Mouse (Mus musculus): ENCODE data around the gene Plin5. TPM values are rescaled to one million over a fixed set of nuclear protein-coding genes. Genes with fewer than 3 reads are reported as not detected.
"Not testable (repeated sequence)": the region's sequence is repeated elsewhere in the genome, so short reads cannot be mapped to it uniquely, and the experiment has no call there.

Plin5 gene
- polyA plus RNA-seq, 1 experiment from 2014 or later: 2.8 TPM

GRCm38 (mm10) chr17:56092794-56093193, 24.6 kb downstream of the Plin5 start:
- Histone ChIP-seq H3K36me3 (ENCODE audit: control insufficient read depth, insufficient read depth, low read length) (peaks cover 19% of the 10 kb centered on the region), H3K27me3 (ENCODE audit: control insufficient read depth, insufficient read depth, low read depth, low read length) (no peaks in the 10 kb centered on the region), H3K27ac (ENCODE audit: low read length) (no peak overlapping the region), H3K4me2 (ENCODE audit: low read length) (no peak overlapping the region), H3K9ac (ENCODE audit: low read depth, low read length) (no peak overlapping the region), H3K4me3 (ENCODE audit: low read depth, low read length) (no peak overlapping the region), H3K9me3 (replicated peaks; ENCODE audit: control insufficient read depth, low read length, poor library complexity, severe bottlenecking) (no peaks in the 10 kb centered on the region), H3K4me1 (ENCODE audit: control insufficient read depth, insufficient read depth, low read length) (no peaks in the 10 kb centered on the region)
- ATAC-seq: no peak
- 92% methylated on average over 1 of the region's 1 CpGs for WGBS

- WGBS: 100% methylated on average over 1 of the region's 1 CpGs
- no peaks in the 10 kb centered on the region for H3K9me3 ChIP-seq (replicated peaks; ENCODE audit: control insufficient read depth, low read length, poor library complexity, severe bottlenecking)
Observed at GRCm38 (mm10) chr17:56092312-56092711, 25.1 kb downstream of the Plin5 start.

GRCm38 (mm10) chr17:56080781-56081585, 36.4 kb downstream of the Plin5 start:
- Histone ChIP-seq H3K9me3 (replicated peaks; ENCODE audit: control insufficient read depth, low read length, poor library complexity, severe bottlenecking) (no peaks in the 10 kb centered on the region), H3K27ac (ENCODE audit: low read length) (0 out of 2 replicates have a peak overlapping the region, but pooled peaks have one; percentile 31), H3K27me3 (ENCODE audit: control insufficient read depth, insufficient read depth, low read depth, low read length) (no peaks in the 10 kb centered on the region), H3K4me2 (ENCODE audit: low read length) (peak overlapping the region; percentile 76), H3K36me3 (ENCODE audit: control insufficient read depth, insufficient read depth, low read length) (no peaks in the 10 kb centered on the region), H3K9ac (ENCODE audit: low read depth, low read length) (peak overlapping the region; percentile 79), H3K4me1 (ENCODE audit: control insufficient read depth, insufficient read depth, low read length) (peaks cover 26% of the 10 kb centered on the region), H3K4me3 (ENCODE audit: low read depth, low read length) (peak overlapping the region; percentile 78)
- ATAC-seq: peak; percentile 43
- WGBS: 9% methylated on average over 8 of the region's 8 CpGs

More at GRCm38 (mm10) chr17:56092312-56092711, 25.1 kb downstream of the Plin5 start:
- H3K27me3 ChIP-seq (ENCODE audit: control insufficient read depth, insufficient read depth, low read depth, low read length): no peaks in the 10 kb centered on the region
- H3K4me3 ChIP-seq (ENCODE audit: low read depth, low read length): no peak overlapping the region
- H3K36me3 ChIP-seq (ENCODE audit: control insufficient read depth, insufficient read depth, low read length): peaks cover 15% of the 10 kb centered on the region; the same call in 1 of the 2 replicates
- no peak overlapping the region for H3K4me2 ChIP-seq (ENCODE audit: low read length)
- no peak for ATAC-seq
- no peak overlapping the region for H3K9ac ChIP-seq (ENCODE audit: low read depth, low read length)
- no peaks in the 10 kb centered on the region for H3K4me1 ChIP-seq (ENCODE audit: control insufficient read depth, insufficient read depth, low read length)
- H3K27ac ChIP-seq (ENCODE audit: low read length): no peak overlapping the region

- H3K9ac ChIP-seq (ENCODE audit: low read depth, low read length): peak overlapping the region; percentile 79
- H3K36me3 ChIP-seq (ENCODE audit: control insufficient read depth, insufficient read depth, low read length): no peaks in the 10 kb centered on the region
- peak overlapping the region; percentile 48; the same call in 1 of the 2 replicates for H3K27ac ChIP-seq (ENCODE audit: low read length)
- peaks cover 30% of the 10 kb centered on the region for H3K4me1 ChIP-seq (ENCODE audit: control insufficient read depth, insufficient read depth, low read length)
- H3K4me2 ChIP-seq (ENCODE audit: low read length): peak overlapping the region; percentile 76
- no peak for ATAC-seq
- no peaks in the 10 kb centered on the region for H3K27me3 ChIP-seq (ENCODE audit: control insufficient read depth, insufficient read depth, low read depth, low read length)
- 2% methylated on average over 11 of the region's 11 CpGs for WGBS
- no peaks in the 10 kb centered on the region for H3K9me3 ChIP-seq (replicated peaks; ENCODE audit: control insufficient read depth, low read length, poor library complexity, severe bottlenecking)
- H3K4me3 ChIP-seq (ENCODE audit: low read depth, low read length): peak overlapping the region; percentile 78
Observed at GRCm38 (mm10) chr17:56079921-56080320, 37.5 kb downstream of the Plin5 start.

- Histone ChIP-seq H3K4me1 (ENCODE audit: control insufficient read depth, insufficient read depth, low read length) (peaks cover 33% of the 10 kb centered on the region), H3K36me3 (ENCODE audit: control insufficient read depth, insufficient read depth, low read length) (no peaks in the 10 kb centered on the region), H3K27me3 (ENCODE audit: control insufficient read depth, insufficient read depth, low read depth, low read length) (no peaks in the 10 kb centered on the region), H3K27ac (ENCODE audit: low read length) (peak within 1 kb of the TSS; percentile 51), H3K9ac (ENCODE audit: low read depth, low read length) (peak within 1 kb of the TSS; percentile 79), H3K4me2 (ENCODE audit: low read length) (peak within 1 kb of the TSS; percentile 76), H3K9me3 (replicated peaks; ENCODE audit: control insufficient read depth, low read length, poor library complexity, severe bottlenecking) (no peaks in the 10 kb centered on the region), H3K4me3 (ENCODE audit: low read depth, low read length) (peak within 1 kb of the TSS; percentile 78)
- WGBS: under 1% methylated on average over 59 of the region's 61 CpGs
- peak; percentile 94 for ATAC-seq
Observed at GRCm38 (mm10) chr17:56078880-56079795, 38.3 kb downstream of the Plin5 start, which contains the start of gene Hdgfl2. TSS of gene Hdgfl2 (plus strand) at chr17:56079634.

GRCm38 (mm10) chr17:56078361-56078760, 39.0 kb downstream of the Plin5 start:
- H3K9ac ChIP-seq (ENCODE audit: low read depth, low read length); H3K36me3 ChIP-seq (ENCODE audit: control insufficient read depth, insufficient read depth, low read length); H3K27ac ChIP-seq (ENCODE audit: low read length); H3K9me3 ChIP-seq (replicated peaks; ENCODE audit: control insufficient read depth, low read length, poor library complexity, severe bottlenecking); H3K4me3 ChIP-seq (ENCODE audit: low read depth, low read length); H3K27me3 ChIP-seq (ENCODE audit: control insufficient read depth, insufficient read depth, low read depth, low read length); ATAC-seq: not testable (repeated sequence)
- 67% methylated on average over 9 of the region's 9 CpGs for WGBS
- Histone ChIP-seq H3K4me1 (ENCODE audit: control insufficient read depth, insufficient read depth, low read length) (peaks cover 38% of the 10 kb centered on the region), H3K4me2 (ENCODE audit: low read length) (peak overlapping the region; percentile 21)

GRCm38 (mm10) chr17:56077523-56077922, 39.9 kb downstream of the Plin5 start:
- no peak overlapping the region for H3K4me2 ChIP-seq (ENCODE audit: low read length)
- WGBS: 86% methylated on average over 5 of the region's 5 CpGs

GRCm38 (mm10) chr17:56074827-56075208, 42.6 kb downstream of the Plin5 start, which contains the start of gene Ubxn6:
TSS of gene Ubxn6 (minus strand) at chr17:56075028.
- Histone ChIP-seq H3K4me1 (ENCODE audit: control insufficient read depth, insufficient read depth, low read length) (peaks cover 12% of the 10 kb centered on the region), H3K36me3 (ENCODE audit: control insufficient read depth, insufficient read depth, low read length) (peaks cover 25% of the 10 kb centered on the region), H3K4me3 (ENCODE audit: low read depth, low read length) (peak within 1 kb of the TSS; percentile 74), H3K4me2 (ENCODE audit: low read length) (peak within 1 kb of the TSS; percentile 89), H3K27ac (ENCODE audit: low read length) (peak within 1 kb of the TSS; percentile 84), H3K27me3 (ENCODE audit: control insufficient read depth, insufficient read depth, low read depth, low read length) (no peaks in the 10 kb centered on the region), H3K9ac (ENCODE audit: low read depth, low read length) (peak within 1 kb of the TSS; percentile 81), H3K9me3 (replicated peaks; ENCODE audit: control insufficient read depth, low read length, poor library complexity, severe bottlenecking) (no peaks in the 10 kb centered on the region)
- 0% methylated on average over 33 of the region's 35 CpGs for WGBS
- peak; percentile 43 for ATAC-seq

More at GRCm38 (mm10) chr17:56077523-56077922, 39.9 kb downstream of the Plin5 start:
- Histone ChIP-seq H3K4me3 (ENCODE audit: low read depth, low read length) (no peak overlapping the region), H3K27ac (ENCODE audit: low read length) (no peak overlapping the region), H3K9ac (ENCODE audit: low read depth, low read length) (no peak overlapping the region), H3K4me1 (ENCODE audit: control insufficient read depth, insufficient read depth, low read length) (peaks cover 37% of the 10 kb centered on the region), H3K9me3 (replicated peaks; ENCODE audit: control insufficient read depth, low read length, poor library complexity, severe bottlenecking) (no peaks in the 10 kb centered on the region), H3K27me3 (ENCODE audit: control insufficient read depth, insufficient read depth, low read depth, low read length) (no peaks in the 10 kb centered on the region), H3K36me3 (ENCODE audit: control insufficient read depth, insufficient read depth, low read length) (peaks cover 1% of the 10 kb centered on the region)
- ATAC-seq: no peak

Measured in midbrain, embryonic 16.5 days (tissue).